ENCODE assay signal across 25 mouse cellular contexts in the genomic region with DNA sequence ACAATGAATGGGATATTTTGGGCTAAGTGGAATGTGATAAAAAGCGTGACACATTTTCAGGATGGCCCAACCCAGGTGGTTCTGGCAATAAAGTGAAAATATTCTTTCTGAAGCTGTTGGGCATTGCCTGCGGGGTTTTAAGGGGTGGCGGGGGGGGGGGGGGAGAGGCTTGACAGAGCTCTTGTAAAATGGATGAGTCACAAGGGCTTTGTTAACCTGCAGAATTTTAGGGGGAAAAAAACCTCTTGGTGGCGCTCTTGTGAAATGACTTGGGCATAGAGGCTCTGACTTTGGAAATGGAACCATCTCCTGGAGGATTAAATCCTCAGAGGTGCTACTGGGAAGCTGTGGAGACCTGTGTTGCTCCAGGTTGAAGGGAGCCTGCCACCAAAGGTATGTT.
A peak's percentile ranks its signal among the peaks of the same experiment; 100 is the strongest.
DNase-seq lines count a peak whose midpoint lies in the region; ATAC-seq and TF ChIP-seq lines count a peak whose summit lies in the region.
"Had no signal": no experiment of that assay in that cellular context is flagged by ENCODE, and none has a peak within 500 bp of the region (broad histone marks: within the 10 kb centered on the region; RNA-seq: fewer than 3 reads in every experiment).

No protein-coding gene starts in this region.

- no peak for DNase-seq in frontal cortex, postnatal 36 days (ENCODE audit: low spot score in 2 of 2)
- peak; percentile 33 to 40 for DNase-seq in cerebellum, adult 18-20 months
- peak; percentile 12 to 39 for DNase-seq in cerebellum, postnatal 10 days
- DNase-seq in lung, postnatal 36 days, result no peak
- no peak for DNase-seq in lung, adult 2 months
- DNase-seq: heart, adult 2 months; kidney, adult 18-20 months; kidney, postnatal 36 days; layer of hippocampus, adult 9-11 months; liver, embryonic 13.5 days; lung, adult 18-20 months; lung, postnatal 10 days; spleen, adult 18-20 months; thymus, adult 18-20 months; thymus, postnatal 25 days had no signal

- 64% methylated on average over 4 of the region's 4 CpGs for WGBS in lung, adult 2 months

- TF ChIP-seq CTCF in lung, adult 2 months (IDR thresholded peaks at IDR 0.05; ENCODE audit: insufficient read depth, low read length), result no peak

- TF ChIP-seq POLR2A in lung, adult 2 months (IDR thresholded peaks at IDR 0.05; ENCODE audit: borderline replicate concordance, extremely low read depth, low read depth, low read length), result no peak

- H3K4me1 ChIP-seq in lung, adult 2 months (ENCODE audit: control insufficient read depth, insufficient read depth, low read length), result no peaks in the 10 kb centered on the region
- H3K4me1 ChIP-seq: embryonic facial prominence, embryonic 12.5 days; forebrain, embryonic 15.5 days; heart, embryonic 12.5 days; limb, embryonic 15.5 days; liver, embryonic 13.5 days; midbrain, embryonic 15.5 days had no signal

- 0 out of 2 replicates have a peak, but pooled peaks have one; percentile 4 for ATAC-seq in frontal cortex, adult (ENCODE audit: low TSS enrichment)
- no peak for ATAC-seq in monocyte, adult 5-6 weeks (replicated peaks; ENCODE audit: insufficient number of reproducible peaks, low FRiP score, low TSS enrichment, poor library complexity, severe bottlenecking)
- ATAC-seq: forebrain, embryonic 15.5 days; midbrain, embryonic 15.5 days had no signal

- no peak overlapping the region for H3K4me3 ChIP-seq in lung, adult 2 months (replicated peaks; ENCODE audit: extremely low read depth, low read depth, low read length)
- H3K4me3 ChIP-seq: embryonic facial prominence, embryonic 12.5 days; forebrain, embryonic 10.5 days; forebrain, embryonic 15.5 days; heart, adult 2 months; heart, embryonic 12.5 days; limb, embryonic 10.5 days; limb, embryonic 15.5 days; liver, embryonic 13.5 days; midbrain, embryonic 10.5 days; midbrain, embryonic 15.5 days had no signal

Comparison
In these comparisons a context has a peak if more than half of its experiments do, and no peak if none do; other contexts are left out.
1. DNase-seq: peak in cerebellum, adult 18-20 months (2 of 2) and cerebellum, postnatal 10 days (2 of 2); none in frontal cortex, postnatal 36 days (0 of 2), lung, postnatal 36 days (single experiment) and lung, adult 2 months (single experiment).